Mouse (Mus musculus) left cerebral cortex, postnatal 10 days (tissue): ENCODE results near the gene Mthfr. TPM values are rescaled to one million over a fixed set of nuclear protein-coding genes. Genes with fewer than 3 reads are reported as not detected.

Experiments
- DNase-seq, 2 experiments: peaks; one replicate each; pipeline ENCODE4 v3.0.0; 2021 to 2022; ENCODE audit warnings: low spot score in 2 of 2, mixed read lengths in 1 of 2; ENCODE audit errors: extremely low spot score in 1 of 2
- intact Hi-C: fragments of 180-260 bp; cut with DNase I; formaldehyde crosslinking; loops from one replicate; pipeline ENCODE4 v1.15.1; 2025
- total RNA-seq, 2 experiments: library from RNA; stranded (reverse); gene quantifications; 2 replicates each; pipeline ENCODE4 v1.2.3; 2021

Gene Mthfr
- total RNA-seq, 2 experiments from 2014 or later: 21.7 to 22.6 TPM

DNA sequence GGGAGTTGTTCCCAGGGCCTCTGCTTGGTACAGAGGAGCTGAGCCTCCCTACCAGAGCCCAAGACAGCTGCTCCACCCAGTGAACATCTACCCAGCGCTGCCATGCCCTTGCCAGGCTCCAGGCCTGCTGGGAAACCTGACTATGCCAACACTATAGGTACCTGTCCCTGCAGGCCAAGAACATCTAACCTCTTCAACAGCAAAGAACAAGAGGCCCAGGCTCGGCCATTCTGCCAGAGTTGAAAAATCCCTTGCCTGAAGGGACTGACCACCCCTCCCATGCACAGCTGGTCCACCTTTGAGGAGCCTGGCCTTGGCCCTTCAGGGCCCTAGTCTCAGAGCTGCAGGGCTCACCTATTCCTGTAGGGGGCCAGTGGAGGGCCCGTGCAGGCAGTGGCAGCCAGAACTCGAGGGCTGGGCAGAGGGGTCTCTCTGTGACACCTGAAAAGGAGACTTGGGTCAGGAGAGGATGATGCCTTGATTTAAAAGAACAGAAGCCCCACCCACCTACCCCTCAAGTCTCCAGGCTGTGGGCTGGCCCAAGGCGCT, 18.9 kb downstream of the Mthfr start:
- peak in 1 of 2 experiments; percentile 25 for DNase-seq
- intact Hi-C loops: no loop called here

DNA sequence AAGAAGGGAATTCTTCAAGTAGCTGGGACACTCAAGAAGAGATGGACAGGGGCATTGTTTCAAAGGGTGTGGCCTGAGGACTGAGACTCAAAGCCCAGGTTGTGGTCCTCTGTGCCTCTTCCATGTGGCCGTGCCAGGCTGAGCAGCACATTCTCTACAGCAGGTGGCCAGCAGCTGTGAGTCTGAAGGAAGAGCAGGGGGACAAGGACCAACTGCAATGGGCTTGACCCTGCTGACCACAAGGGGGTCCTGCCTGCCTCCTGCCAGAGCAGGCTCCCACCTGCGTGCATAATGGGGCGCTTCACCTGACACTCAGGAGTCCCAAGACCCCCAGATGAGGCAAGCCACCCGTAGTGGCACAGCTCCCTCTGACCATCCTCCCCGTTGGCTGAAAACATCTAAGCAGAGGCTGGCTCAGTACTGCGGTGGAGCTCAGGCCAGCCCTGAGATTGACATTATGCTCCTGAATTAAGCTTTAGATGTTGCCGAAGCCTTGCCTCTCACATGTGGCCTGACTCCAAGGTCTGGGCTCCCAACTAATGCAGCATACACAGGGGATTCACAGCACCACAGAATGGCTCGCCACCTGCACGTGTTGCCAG, 19.4 kb downstream of the Mthfr start:
- intact Hi-C loops: no loop called here
- no peak for DNase-seq

GRCm38 (mm10) chr4:148058993-148059392, 20.1 kb downstream of the Mthfr start:
- intact Hi-C loops: no loop called here
- DNase-seq: peak in 1 of 2 experiments; percentile 41

DNA sequence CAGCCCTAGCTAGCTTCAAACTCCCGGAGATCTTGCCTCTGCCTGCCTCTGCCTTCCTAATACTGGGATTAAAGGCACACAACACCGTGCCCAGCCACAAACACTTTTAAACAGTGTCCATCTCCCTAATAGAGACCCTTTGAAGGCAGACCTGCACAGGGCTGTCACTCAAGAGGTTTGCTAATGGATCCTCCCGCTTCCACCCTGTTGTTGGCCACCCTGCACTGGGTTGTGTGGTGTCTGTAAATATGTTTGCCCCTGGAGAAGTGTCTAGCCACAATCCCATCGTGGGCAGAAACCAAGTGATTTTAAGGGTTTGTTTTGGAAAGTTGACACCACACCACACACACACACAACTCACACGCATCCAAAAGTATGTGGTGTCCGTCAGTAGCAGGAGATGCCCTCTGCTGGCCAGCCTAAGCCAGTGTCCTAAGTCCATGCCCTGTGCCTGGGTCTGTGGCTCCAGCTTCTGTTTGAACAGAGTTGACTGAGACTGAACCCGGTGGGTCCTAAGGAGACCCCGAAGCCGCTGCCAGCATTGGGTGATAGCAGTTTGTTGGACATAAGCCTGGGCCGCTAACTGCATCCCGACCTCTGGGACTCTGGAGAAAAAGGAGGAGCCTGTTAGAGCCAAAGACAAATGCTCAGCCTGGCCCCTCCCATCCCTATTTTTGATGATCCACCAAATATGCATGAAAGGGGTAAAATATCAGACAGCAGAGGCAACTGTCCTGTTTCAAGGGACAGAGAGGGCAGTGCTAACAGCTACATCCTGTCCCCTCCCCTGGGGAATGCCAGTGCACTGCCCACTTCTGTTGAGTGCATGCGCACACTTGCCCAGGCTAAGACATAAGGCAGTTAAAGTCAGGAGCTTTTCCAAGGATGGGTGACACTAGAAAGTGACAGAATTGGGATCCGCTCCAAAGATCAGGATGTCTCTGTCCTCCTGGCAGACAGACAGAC, 21.5 kb downstream of the Mthfr start:
- DNase-seq: peak in 1 of 2 experiments; percentile 55
- intact Hi-C loops: no loop called here

- DNase-seq: no peak
- intact Hi-C loops: no loop called here
Measured at GRCm38 (mm10) chr4:148061086-148061480, 22.2 kb downstream of the Mthfr start.

DNA sequence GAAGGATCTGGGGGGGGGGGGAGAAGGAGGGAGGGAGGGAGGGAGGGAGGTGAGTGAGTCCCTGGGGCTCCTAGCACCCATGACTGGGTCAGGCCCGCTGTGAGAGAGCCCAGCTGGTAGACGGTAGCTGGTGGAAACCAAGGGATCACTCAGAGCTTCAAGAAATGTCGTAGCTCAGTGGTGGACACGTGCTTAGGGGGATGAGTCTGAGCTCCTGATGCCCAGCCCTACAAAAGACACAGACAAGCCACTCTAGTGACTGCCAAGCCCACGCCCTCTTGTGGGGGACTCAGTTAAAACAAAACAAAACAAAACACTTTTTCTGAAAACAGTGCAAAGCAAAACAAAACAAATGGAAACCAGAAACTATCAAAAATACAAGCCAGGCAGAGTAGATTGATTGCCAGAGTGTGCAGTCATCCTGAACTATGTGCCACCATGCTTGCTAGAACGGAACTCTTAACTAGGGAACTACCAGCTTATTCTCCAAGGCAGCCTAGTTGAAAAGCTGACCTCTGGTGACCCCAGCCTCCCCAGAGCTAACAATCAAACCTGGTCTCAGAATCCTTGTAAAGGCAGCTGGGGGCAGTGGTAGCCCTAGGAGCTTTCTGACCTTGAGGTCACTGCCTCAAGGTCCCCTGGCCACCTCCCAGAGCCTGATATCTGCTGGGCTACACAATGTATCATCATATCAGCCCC, 27.0 kb downstream of the Mthfr start:
- intact Hi-C loops: no loop called here
- DNase-seq: no peak

GRCm38 (mm10) chr4:148066401-148066744, 27.5 kb downstream of the Mthfr start:
- DNase-seq: no peak
- intact Hi-C loops: no loop called here

DNA sequence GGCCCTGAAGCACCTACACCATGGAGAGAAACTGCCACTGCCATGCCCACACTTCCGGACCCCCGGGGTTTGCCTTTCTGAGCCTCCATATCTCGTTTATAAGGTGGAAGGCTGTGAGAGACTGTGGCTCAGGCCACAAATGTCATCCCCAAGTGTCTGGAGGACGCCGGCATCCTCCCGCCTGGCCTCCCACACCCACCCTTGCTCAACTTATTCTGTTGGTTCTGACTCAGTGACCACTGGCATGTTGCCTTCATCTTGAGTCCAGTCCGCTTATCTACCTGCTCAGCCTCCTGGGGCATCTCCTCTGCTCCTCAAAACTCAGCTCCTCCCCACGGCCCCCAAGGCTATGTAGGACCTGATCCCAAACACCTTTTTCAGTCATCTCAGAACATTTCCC, 28.5 kb downstream of the Mthfr start:
- intact Hi-C loops: no loop called here

DNA sequence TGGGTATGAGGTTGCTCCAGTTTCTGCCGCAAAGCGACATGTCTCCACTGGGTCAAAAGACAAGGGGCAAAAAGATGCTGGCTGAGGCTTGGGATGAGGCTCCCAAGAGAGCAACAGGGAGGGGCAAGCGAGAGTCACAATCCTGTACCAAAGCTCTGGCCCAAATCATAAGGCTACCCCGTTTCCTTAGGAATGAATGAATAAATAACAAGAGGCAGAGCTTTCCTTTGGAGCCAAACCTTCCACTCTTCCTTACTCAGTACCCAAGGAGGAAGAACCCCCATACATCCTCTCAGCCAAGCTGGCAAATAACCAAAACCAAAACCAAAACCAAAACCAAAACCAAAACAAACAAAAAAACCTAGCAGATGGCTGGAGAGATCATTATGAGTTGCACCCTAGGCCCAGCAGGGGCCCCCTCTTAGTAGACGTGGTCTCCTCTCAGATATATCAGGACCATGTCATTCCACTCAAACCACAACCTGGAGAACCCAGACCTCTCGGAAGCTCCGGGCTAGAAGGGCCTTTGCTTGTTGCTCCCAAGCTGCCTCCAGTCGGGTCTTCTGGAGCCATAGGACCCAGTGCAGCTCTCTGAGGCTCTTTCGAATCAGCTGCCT, 30.8 kb downstream of the Mthfr start:
- intact Hi-C loops: no loop called here
- DNase-seq: no peak

More for the DNA sequence above, 28.5 kb downstream of the Mthfr start:
- no peak for DNase-seq

DNA sequence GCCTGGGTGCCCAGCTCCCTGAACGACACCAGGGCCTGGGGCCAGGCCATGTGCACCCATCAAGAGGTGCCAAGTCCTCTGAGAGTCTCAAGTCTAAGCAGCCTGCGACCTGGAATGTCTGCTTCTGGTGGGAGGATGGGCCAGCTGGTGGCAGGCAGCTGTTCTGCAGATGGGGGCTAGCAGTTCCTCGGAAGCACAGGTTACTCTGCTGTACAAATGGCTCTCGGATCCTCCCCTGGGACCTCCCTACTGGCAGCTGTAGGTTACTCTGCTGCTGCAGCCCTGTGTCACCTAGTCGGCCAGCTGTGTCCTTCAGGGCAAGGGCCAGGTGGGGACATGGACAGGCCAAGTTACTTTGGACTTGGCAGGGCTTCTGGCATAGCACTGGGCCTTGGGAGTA, 32.6 kb downstream of the Mthfr start:
- intact Hi-C loops: no loop called here
- DNase-seq: no peak

DNA sequence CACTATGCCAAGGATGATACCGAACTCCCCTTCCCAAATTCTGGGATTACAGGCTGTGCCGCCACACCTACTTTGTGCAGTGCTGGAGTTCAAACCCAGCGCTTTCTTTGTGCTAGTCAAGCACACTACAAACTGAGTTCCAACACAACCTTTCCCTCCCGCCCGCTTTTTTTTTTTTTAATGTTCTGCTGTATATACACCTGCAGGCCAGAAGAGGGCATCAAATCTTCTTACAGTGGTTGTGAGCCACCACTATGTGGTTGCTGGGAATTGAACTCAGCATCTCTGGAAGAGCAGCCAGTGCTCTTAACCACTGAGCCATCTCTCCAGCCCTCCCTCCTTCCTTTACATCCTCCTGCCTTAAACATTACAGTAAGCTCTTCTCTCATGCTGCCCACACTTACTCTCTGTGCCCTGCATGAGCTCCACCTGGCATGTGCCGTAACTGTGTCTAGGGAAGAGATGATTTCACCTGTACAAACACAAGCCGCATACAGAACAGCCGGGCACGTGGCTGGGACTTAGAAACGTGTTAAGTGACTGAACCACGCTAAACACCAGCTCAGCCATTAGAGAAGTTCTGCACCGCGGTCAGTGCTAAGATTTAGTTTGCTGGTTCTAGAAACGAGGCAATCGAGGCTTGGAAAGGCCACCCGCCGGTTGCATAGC, 35.8 kb downstream of the Mthfr start:
- intact Hi-C loops: no loop called here
- DNase-seq: no peak

DNA sequence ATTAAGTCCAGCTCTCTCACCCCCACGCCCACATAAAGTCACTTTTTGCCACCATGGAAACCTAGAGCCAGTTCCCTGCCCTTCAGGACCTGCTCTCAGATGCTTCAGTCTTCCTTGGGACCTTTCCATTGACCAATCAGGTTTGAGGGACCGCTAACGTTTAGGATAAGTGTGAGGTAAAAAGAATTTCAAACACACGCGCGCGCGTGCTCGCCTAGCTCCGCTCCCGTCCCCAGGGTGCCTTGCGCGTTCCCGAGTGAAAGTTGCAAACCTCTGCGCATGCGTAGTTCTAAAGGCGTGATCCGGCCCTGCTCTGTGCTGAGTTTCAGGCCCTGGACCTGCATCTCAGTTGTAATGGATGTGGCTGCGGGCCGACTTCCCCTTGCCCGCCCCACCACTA, 36.4 kb downstream of the Mthfr start:
- intact Hi-C loops: no loop called here

GRCm38 (mm10) chr4:148075881-148076280, 37.0 kb downstream of the Mthfr start:
- intact Hi-C loops: no loop called here
- DNase-seq: no peak

More for the DNA sequence above, 36.4 kb downstream of the Mthfr start:
- DNase-seq: peak; percentile 59 to 82

- intact Hi-C loops: no loop called here
- DNase-seq: no peak
Measured at GRCm38 (mm10) chr4:148079212-148079611, 40.3 kb downstream of the Mthfr start.

- intact Hi-C loops: no loop called here
- no peak for DNase-seq
Measured at GRCm38 (mm10) chr4:148079944-148080596, 41.2 kb downstream of the Mthfr start.

- intact Hi-C loops: no loop called here
- DNase-seq: no peak
Measured at GRCm38 (mm10) chr4:148080597-148080973, 41.7 kb downstream of the Mthfr start.

DNA sequence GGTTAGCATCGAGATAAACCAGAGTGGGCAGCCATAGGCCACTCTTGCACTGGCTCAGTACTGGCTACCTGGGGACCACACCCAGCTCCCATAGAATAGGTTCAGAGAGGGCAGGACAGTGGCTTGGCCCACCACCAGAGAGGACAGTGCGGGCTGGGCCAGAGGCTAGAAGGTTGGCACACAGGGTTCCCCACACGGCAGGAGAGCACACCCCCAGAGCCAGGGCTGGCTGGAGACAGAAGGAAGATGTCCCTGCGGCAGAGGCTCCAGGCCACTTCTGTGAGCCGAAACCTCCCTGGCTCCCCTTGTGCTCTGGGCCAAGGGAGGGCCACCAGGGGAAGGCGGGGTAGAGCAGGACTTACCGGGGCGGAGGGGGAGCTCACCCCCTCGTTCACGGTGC, 42.3 kb downstream of the Mthfr start:
- no peak for DNase-seq
- intact Hi-C loops: no loop called here
